Mouse (Mus musculus): ENCODE results near the gene Cdk6. TPM values are rescaled to one million over a fixed set of nuclear protein-coding genes. Genes with fewer than 3 reads are reported as not detected.
"Not testable (repeated sequence)": the region's sequence is repeated elsewhere in the genome, so short reads cannot be mapped to it uniquely, and the experiment has no call there.

Cdk6 gene
- total RNA-seq (2021) = 1 to 10 TPM in 1 of 2 experiments, under 1 TPM in 1; 0.73 to 1.1 TPM
- long read RNA-seq, experiment 1 = 0 reads
- long read RNA-seq, experiment 2 = 0 reads

DNA sequence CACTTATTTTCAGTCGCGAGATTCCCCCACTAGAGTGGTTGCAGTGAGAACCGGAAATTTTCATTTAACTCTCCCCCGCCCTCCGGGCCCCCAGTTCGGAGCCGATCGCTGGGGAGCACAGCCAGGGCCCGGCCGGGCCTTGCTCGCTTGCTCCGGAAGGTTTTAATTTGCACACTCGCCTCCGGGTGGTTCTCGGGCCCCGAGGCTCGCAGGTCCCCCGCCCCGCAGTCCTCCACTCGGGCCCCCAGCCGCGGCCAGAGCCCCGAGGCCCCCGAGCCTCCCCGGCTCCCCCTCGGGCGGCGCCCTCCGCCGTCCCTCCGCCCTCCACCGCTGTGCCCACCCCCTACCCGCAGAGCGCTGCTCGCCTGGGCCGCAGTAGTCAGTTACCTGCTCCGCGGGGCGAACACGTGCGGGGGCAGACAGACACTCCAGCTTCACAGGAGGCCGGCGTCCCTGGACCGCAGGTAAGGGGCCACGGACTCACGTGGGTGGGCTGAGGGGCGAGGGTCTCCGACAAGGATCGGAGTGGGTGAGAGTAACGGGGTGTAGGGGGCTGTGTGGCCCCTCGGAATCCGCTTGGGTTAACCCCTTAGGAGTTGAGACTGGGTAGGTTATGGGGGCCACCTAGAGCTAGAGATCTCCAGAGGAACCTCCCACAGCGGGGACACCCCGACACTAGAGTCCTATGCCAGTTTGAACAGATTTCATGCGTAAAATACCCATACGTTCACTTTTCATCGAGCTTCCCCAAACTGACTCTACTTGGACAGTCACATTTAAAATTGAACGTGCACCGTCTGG, at the start of gene Cdk6:
Cdk6 (plus strand) TSS at position 375 of the 801 bp plus-strand sequence.
- DNase-seq (ENCODE audit: low spot score) = peak; percentile 4

DNA sequence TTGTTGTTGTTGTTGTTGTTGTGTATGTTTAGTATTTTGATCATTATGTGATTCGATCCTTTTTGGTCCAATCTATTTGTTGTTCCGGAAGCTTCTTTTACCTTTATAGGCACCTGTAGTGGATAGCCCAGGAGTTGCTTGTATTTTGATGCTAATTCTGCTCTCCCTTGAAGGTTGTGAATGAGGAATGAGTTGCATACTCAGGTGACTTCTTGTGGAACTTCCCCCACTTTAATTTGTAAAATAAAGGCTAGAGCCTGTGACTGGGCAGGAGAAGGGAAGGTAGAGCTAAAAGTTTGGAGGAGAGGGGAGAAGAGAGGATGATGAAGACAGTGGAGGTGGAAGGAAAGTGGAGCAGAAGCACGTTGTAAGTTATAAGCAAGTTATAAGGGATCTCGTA, 47.6 kb upstream of the Cdk6 start:
- no peak for DNase-seq (ENCODE audit: low spot score)

DNA sequence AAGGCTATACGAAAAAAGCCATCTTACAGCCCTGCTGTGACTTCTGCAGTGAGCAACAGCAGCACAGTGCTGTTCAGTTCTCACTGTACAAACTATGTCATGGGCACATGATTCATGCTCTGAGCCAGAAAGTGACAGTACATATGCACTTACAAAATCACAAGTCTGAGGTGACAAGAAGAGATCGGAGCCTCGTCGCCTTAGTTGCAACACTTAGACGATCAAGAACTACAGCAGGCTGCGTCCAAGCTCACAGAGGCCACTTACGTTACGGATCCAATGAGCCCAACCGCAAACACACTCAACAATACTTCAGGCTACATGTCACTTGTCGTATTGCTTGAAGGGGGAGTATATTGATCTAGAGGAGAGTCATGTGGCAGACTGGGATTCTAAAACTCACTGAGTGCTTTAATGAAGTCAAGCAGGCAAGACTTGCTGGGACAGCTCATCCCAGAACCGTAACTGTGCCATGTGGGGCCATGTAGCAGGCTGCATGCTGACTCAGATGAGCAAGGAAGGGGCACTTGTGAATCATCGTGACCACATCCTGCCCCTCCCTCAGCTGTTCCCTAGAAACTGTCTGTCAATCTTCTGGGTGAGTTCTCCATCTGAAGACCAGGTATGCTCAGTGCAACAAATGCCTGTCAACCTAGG, 40.4 kb upstream of the Cdk6 start:
- DNase-seq (ENCODE audit: low spot score) = peak; percentile 1

DNA sequence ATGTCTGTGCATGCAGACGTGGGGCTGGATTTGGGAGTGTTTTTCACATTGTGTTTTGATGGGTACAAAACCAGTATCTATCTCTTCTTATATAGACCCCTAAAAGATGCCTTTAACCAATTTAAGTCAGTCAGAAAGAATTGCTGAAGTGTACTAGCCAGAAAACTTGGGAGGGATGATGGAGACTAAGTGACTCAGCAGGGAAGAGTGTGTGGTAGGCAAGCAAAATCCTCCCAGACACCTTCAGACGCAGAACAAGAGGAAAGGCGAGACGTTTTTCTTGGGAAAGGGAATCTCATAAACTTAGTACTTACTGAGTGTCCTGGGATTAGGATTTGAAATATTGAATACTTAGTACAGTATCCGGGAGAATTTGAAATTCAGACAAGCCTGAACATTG, 39.8 kb upstream of the Cdk6 start:
- no peak for DNase-seq (ENCODE audit: low spot score)

DNA sequence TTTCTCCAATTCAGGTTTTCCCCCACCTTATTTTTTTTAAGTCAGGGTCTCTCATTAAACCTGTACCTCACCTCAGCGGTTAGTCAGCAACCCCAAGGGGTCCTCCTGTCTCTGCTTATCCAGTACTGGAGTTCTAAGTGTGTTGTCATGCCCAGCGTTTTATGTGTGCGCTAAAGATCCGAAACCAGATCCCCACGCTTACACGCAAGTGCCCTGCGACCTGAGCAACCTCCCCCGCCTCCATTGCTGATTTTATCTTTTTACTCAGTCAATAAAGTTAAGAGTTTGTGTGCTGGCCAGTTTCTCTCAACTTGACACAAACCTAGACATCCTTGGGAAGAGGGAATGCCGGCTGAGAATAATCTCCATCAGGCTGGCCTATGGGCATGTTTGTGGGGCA, 37.4 kb upstream of the Cdk6 start:
- no peak for DNase-seq (ENCODE audit: low spot score)

DNA sequence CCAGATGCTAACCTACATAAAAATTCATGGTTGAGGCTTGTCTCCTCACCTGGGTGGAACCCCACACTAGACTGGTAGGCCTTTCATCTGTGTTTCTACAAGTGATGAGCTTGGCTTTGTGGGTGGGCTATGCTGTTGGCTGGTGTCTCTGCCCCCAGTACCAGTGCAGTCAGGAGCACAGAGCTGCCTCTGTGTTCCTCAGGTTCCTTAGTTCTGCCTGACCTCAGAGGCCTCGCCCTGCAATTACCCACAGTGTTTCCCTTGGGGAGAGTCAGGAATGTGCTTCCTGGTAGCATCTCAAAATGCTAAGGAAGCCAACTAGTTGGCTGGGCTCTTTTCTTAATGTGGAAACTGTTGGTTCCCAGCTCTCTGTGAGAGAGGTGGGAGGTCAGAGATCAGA, 35.1 kb upstream of the Cdk6 start:
- no peak for DNase-seq (ENCODE audit: low spot score)

DNA sequence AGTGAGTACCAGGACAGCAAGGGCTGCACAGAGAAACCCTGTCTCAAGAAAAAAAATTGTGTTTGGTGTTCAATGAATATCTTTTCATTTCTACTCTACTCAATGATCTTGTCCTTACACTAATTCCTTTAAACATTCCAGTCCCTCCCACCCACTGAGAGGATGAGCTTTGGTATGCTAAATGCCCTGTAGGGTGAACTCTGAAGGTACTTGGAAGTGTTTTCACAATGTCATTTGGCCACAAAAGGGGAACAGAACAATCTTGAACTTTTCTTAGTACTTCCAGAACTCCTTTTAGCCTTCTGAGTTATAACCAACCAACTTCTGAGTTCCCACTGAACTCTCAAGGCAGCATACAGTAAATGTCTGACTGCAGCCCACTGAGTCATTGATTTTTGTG, 32.2 kb upstream of the Cdk6 start:
- no peak for DNase-seq (ENCODE audit: low spot score)

DNA sequence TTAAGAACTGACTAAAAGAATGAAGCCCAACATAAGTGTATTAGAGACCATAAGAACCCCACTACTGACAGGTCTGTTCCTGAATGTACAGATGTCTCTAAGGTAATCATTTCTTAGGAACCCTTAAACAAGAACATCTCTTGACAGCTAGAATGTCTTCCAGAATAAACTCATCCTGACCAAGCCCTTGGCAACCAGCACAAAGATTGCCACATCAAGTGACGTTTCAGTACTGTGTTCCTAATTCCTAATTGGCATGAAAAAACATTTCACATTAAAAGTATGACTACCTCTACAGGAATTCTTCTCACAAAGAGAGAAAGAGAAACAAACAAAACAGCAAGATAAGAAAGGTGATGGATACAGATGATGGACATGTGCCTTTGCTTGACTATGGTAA, 31.7 kb upstream of the Cdk6 start:
- DNase-seq (ENCODE audit: low spot score) = no peak

DNA sequence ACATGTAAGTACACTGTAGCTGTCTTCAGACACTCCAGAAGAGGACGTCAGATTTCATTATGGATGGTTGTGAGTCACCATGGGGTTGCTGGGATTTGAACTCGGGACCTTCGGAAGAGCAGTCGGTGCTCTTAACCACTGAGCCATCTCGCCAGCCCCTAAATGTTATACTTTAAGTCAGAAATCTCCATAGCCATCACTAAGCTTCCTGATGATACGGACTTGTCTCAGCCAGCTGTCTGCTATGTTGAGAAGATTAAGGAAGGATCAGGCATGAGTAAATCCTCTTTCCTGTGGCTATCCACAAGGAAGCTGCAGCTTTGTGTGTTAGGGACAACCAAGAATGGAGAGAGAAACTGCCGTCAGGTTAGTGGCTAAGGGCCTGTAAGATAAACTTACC, 30.1 kb upstream of the Cdk6 start:
- DNase-seq (ENCODE audit: low spot score) = not testable (repeated sequence)

DNA sequence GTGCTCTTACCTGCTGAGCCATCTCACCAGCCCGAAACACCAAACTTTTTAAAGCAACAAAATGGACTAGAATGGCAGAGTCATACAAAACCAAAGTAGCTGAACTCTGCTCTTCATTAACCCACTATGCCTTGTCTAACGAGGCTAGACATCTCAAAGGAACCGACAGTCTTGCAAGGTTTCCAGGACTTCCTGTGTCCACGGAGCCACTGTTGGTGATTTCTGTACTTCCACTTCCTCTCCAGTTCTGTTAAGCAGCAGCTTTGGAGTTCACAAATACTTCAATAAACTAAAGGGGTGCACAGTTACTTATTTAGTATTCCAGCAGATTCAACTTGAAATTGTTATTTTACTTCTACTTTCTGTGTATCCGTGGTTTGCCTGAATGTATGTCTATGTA, 23.6 kb upstream of the Cdk6 start:
- DNase-seq (ENCODE audit: low spot score) = not testable (repeated sequence)

DNA sequence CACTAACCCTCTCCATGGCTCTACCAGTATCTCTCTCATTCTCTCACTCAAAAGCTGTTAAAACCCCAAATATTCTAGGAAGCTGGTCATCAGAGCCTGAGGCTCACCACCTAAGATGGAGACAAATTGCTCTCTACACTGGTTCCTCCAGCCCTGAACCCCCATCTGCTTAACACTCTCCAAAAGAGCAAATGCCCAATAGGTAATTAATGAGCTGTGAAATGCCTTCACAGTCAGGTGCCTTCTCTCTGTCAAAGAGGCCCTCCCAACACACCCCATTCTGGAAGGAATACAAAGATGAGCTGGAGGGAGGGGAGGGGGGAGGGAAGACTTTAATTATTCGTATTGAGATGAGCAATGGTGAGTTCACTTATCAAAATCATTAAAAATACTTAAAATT, 21.1 kb upstream of the Cdk6 start:
- DNase-seq (ENCODE audit: low spot score) = no peak

DNA sequence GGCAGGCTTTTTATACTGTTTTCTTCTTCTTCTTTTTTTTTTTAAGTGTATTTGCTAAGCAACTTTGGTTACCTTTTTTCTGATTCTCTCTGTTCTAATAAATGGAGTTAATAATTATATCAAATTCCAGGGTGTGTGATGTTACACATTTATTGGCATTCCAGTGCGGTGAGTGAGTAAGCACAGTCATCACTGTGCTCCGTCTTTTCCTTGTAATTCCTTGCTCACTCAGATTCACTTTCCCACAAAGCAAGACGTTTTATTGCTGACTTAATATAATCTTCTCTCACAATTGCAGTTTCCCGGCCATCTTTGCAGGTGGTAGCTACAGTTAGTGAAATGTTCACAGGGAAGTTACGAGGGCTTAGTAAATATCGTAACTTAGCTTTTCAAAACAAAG, 19.2 kb upstream of the Cdk6 start:
- no peak for DNase-seq (ENCODE audit: low spot score)

DNA sequence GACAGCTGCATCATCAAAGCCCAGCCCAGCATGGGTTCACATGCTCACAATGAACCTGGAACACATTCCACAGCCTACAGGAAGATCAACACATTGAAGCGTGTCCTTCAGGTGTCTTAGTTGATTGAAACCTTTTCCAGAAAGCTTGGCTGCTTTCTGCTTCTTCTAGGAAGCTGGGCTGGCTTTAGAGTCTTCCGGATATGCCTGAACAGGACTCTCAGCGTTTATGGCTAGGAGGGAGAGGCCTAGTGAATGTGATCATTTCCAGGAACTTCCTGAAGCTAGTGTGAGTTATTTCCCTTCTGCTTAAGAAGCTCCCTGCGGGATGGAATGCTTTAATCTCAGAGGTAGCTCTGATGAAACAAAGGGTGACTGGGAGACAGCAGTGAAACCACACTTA, 17.2 kb upstream of the Cdk6 start:
- DNase-seq (ENCODE audit: low spot score) = no peak

DNA sequence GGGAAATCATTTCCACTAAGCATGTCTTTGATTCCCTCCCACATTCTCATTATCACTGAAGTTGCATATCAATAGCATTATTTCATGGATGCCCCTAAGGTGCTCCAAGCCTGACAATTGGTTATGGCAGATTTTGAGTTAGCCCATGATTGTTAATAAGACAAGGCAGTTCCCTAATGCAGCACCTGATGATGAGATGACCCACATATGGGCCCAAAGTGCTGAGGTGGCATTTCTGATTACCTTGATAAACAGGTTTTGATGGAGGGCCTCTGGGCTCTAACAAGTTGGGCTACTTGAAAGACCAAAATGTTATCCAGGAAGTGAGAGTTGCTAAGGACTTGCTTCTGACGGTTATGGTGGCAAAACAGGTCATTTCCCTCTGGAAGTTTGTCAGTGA, 11.9 kb upstream of the Cdk6 start:
- DNase-seq (ENCODE audit: low spot score) = no peak

DNA sequence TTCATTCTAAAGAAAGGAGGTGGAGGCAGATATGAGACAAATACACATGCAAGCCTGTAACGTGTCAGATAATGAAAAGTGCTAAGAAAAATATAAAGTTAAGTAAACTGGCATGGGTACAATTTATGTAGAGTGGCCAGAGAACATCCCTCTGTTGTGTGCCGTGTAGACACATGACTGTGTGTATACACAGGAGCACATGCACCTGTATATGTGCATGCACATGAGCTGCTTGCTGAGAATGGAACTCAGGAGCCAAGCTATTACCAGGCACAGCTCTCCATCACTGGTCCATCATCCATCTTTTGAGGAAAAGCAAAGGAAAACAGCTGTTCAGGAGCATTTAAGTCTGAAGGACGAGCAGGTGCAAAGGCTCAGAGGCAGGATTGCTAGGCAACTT, 10.4 kb upstream of the Cdk6 start:
- DNase-seq (ENCODE audit: low spot score) = no peak

DNA sequence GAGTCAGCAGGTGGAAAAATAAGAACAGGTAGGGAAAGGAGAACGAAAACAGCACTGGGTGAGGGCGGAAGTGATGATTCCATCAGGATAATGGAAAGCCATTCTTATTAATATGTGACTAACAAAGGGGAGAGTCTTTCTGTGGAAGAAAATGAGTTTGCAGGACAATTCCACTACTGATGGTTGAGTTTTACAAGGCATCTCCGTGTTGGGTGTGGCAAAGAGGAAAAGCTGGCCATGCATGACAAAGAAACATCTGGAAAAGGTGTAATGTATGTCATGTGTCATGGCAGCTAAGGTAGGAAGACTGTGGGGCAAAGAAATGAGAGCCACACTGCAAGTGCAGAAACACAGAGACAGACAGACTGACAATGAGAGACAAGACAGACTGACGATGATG, 8.3 kb upstream of the Cdk6 start:
- DNase-seq (ENCODE audit: low spot score) = not testable (repeated sequence)

DNA sequence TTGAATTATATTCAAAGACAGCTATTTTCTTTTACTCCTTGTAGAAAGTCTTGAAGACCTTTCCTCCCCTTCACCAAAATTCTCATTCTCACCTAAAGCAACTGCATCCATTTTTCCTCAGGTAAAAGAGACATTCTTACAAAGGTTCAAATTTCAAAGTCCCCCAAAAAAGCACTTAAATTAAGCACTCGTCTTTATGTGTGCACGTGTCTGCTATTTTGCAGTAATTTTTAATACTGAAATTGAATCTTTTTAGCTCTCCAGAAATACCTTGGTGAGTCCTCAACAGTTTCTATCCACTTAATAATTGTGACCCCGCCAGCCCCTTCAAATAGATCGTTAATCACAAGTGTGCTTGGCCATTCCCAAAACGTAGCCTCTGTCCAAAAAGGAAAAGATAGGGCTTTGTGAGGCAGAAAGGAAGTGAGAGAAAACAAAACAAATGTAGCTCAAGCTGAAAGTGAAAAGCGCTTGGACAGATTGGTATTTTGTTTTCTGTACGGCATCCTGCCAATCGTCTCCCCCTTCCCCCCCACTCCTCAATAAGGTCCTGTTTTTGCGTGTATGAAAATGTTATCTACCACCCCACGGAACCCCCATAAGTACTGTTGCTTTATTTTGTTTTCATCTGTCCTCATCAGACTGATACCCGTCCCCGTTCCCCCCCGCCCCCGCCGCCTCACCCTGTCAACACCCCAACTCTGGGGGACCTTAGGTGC, 786 bp upstream of the Cdk6 start:
- not testable (repeated sequence) for DNase-seq (ENCODE audit: low spot score)

DNA sequence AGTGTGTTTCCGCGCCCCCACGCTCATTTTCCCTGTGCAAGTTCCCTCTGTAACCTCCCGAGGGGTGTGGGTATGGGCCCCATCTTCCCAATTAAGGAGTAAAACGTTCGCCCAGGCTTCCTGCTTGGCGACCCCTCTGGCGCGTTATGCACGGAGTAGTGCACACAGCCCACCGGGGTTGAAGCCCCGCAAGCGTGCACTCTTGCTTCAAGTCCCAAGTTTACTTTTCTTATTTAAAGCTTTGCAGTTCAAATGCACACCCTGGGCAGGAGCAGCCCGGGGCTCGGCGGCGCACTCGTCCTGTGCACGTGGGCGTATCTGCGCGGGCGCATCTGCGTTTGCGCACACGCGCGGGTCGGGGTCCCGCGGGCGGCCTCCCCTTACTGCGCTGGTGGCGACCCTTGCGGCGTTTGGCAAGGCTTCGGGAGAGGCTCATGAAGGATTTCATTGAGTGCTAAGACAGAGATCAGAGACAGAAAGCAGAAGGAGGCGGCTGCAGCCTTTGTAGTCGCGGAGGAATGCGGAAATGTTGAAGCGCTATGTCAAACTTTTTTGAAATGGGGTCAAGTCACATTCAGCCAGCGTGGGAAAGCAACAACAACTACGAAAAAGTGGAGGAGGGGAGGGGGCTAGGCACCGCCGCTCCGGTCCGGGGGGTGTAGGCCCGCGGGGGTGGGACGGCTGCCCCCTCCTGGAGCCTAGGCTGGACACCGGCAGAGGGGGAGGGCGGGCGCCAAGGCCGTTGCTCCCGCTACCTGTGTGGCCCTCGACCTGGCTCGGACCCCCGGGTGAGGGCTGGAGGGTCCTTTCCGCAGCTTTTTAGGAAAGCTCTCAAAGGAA, 866 bp downstream of the Cdk6 start:
- peak; percentile 3 for DNase-seq (ENCODE audit: low spot score)

DNA sequence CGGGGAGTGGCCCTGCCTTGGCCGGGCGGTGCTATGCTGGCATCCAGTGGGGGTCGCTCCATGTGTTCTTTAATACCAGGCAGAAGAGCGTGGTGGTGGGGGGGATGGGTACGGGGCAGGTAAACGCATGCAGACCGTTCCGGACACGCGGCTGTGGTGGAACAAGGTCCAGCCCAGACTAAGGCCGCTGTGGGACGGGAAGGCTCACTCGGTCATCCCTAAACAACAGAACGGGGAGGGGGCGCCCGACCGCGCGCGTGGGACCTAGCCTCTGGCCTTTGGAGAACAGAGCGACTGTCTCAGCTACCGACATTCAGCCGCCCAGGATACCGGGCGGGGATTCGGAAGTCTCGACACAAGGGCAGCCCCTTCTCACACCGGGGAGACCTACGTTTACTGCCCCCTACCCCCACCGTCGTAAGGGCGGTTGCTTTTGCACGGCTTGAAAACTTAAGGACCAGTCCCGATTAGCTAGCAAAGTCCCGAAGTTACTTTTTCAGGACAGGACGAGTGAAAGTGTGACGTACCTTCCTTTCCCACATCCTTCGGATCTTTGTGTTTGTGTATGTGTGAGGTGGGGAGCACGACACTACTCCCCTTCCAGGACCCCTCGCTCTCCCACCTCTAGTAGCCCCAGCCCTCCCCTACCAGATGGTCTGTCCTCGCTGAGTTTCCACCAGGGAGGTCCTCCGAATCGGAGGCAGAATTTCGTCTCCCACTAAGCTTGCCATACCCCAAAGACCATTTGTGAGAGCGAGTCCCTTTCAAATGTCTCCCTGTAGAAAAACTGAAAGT, 1.7 kb downstream of the Cdk6 start:
- DNase-seq (ENCODE audit: low spot score) = peak; percentile 7

DNA sequence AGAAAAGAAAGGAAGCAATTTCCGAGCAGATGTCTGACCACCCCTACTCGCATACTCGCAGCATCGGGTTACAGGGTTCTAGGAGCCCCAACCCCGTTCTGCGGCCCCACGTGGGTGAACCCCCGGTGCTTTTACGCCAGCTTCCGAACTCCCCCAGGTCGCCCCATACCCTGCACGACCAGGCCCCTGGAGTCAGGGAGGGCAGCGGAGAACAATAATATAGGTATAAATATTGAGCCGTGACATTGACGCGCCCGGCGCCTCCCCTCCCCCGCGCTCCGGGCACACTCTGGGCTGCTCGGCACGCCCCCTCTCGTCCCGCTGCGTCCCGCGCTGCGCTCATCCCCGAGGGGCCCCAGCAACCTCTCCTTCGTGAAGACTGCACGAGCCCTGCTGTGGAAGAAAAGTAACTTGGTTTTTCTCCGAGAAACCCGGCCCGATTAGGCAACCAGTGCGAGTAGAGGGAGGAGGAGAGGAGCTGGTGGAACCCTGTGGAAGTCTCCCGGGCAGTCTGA, 2.3 kb downstream of the Cdk6 start:
- peak; percentile 29 for DNase-seq (ENCODE audit: low spot score)

Data from gastrocnemius, adult 18-20 months (tissue).